Mouse (Mus musculus) heart, adult 11 months (tissue): ENCODE measurements at regions not wholly inside any gene's neighbourhood (a gene's known extent, or its start where the extent isn't known, plus 50 kb on each side); places are given as distances from the start of the nearest gene placed in this dataset.
"Not testable (repeated sequence)": the region's sequence is repeated elsewhere in the genome, so short reads cannot be mapped to it uniquely, and the experiment has no call there.

Experiments used
- DNase-seq: peaks from one replicate; pipeline ENCODE4 v3.0.0; 2022

GRCm38 (mm10) chr10:8136662-8137061 lies 180.6 kb upstream of the Tab2 start:
- DNase-seq, result peak; percentile 60

- peak; percentile 89 for DNase-seq
These were observed 179.2 kb upstream of the Tab2 start for GRCm38 (mm10) chr10:8135272-8135671.

- peak; percentile 55 for DNase-seq
These were observed 178.4 kb upstream of the Tab2 start for GRCm38 (mm10) chr10:8134398-8134797.

DNA sequence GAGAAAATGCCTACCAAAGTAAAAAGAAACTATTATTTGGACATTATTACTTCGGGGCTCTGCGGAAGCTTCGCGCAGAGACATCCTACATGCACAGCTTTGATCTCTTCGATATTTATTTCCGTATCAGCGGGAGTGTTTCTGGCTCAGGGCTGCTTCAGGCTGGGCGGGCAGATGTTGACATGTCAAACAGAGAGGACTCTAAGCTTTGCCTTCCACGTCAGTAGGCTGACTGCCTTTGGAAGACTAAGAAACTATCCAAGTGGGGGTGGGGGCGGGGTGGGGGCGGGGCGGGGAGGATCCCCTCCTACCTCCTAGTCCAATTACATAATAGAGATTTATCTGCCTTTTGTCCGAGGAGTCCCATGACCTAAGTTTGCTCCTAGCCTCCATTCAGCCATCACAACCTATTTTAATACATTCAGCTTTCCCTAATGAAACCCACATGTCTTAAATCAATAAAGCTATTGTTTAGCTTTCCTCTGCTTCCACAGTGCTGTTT lies 177.5 kb upstream of the Tab2 start:
- DNase-seq, result peak; percentile 55

GRCm38 (mm10) chr10:8132795-8133194 lies 176.8 kb upstream of the Tab2 start:
- peak; percentile 35 for DNase-seq

- peak; percentile 79 for DNase-seq
These were observed 174.6 kb upstream of the Tab2 start for GRCm38 (mm10) chr10:8130472-8131241.

DNA sequence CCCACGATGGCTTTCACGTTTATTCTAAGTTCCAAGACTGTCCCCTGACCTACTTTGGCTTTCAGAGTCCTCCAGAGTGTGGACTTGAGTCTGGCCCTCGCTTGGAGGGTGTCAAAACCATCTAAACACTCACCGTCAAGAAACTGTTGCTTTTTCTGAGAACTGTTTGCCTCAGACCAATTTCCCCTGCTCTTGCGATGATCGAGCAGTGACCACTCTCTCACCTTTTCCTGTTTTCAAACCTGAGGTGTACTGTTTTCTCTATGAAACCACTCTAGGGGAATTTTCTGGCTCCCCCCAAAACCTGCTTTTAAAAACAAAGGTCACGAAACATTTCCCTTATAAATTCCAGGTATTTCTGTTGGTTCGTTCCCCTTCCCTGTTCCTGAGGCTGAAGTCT lies 174.0 kb upstream of the Tab2 start:
- DNase-seq, result no peak

GRCm38 (mm10) chr10:8124124-8124523 lies 168.1 kb upstream of the Tab2 start:
- DNase-seq, result no peak

DNA sequence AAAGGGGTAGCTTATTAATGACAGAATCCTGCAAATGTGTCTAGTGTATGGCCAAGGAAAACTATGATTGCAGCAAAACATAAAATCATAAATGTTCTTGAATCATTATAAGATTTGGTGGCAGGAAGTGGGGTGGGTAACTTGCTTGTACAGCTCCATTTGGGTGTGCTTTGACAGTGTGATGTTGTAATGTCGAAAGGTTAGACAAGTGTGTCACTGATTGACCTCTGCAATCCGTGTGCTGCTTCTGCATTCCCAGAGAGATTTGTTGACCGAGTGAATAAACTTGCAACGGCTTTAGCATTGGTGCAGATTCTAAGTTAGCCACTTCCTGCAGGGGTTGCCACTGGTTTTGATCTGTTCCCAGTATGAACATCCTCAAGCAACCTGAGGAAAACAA lies 165.9 kb upstream of the Tab2 start:
- no peak for DNase-seq

DNA sequence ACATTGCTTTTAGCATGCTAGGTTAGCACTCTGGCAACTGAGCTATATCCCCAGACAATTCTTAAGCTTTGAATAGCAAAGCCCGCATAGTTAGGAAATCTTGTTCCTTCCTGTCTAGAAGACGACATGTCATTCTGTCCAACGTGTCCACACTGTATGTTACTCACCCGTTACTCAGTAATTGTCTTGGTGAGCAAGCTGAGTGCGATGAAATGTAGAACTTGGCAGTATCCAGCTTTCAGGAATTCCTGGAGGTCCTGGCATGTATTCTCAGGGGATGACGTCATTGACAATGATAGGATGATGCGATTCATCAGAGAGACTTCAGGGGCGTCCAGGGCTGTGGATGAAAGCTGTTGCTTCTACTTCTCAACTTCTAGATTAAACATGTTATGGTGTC lies 160.8 kb upstream of the Tab2 start:
- DNase-seq, result peak; percentile 35

- DNase-seq, result not testable (repeated sequence)
These were observed 158.9 kb upstream of the Tab2 start for GRCm38 (mm10) chr10:8114932-8115331.

- peak; percentile 24 for DNase-seq
These were observed 158.5 kb upstream of the Tab2 start for GRCm38 (mm10) chr10:8114530-8114929.

DNA sequence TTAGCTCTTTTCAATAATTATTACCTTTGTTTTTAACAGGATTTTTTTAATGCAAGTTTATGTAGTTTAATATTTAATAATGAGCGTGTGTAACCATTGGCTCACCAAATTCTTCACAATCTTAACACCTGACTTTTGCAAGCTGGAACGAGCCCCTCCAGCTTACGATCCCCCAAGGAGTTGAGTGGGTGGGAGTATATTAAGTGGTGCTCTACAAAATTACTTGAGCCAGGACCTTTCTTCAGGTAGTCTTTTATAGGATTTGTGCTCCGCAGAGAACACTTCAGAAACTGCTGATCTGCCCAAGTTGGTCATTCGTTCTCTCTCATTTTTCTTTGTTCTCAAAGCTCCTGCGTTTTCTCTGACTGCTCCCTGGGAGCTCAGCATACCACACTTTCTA lies 144.5 kb upstream of the Tab2 start:
- DNase-seq, result peak; percentile 34

GRCm38 (mm10) chr10:8095924-8096323 lies 139.9 kb upstream of the Tab2 start:
- peak; percentile 62 for DNase-seq

DNA sequence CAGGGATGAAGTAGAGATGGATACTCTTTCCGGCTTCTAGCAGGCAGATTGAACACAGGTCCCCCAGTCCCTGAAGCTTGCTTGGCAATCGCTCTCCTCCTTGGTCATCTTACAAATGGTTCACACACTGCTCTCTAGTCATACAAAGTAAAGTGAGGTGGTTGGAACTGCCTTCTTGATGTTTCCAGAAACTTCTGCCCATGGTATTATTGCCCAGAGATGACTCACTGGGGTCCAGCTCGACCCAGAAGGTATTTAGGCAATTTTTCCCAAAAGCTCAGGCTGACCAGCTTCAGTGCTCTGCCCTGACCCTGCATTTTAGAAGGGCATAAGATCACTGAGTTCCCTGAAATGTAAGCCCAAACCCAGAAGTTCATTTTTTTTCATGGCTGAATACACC lies 139.2 kb upstream of the Tab2 start:
- peak; percentile 55 for DNase-seq

- DNase-seq, result peak; percentile 67
These were observed 136.0 kb upstream of the Tab2 start for GRCm38 (mm10) chr10:8091871-8092552.

DNA sequence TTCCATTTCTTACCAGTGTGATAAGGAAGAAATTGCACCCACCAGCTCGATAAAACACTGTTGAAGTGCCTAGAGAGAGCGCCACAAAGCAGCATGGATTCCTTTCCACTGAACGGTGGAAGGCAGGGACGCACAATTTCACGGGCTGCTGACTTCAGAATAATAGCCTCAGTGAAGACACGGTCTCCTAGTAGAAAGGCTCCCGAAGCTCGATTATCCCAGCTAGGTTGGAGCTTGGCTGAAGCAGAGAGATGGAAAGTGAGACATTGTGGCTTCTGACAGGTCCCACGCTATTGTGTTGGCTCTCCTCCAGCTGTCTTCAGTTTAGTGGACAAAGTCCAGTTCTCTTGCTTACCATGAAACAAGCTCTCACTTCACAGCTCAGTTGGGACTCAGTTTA lies 133.3 kb upstream of the Tab2 start:
- no peak for DNase-seq

GRCm38 (mm10) chr10:8088737-8089136 lies 132.7 kb upstream of the Tab2 start:
- no peak for DNase-seq

DNA sequence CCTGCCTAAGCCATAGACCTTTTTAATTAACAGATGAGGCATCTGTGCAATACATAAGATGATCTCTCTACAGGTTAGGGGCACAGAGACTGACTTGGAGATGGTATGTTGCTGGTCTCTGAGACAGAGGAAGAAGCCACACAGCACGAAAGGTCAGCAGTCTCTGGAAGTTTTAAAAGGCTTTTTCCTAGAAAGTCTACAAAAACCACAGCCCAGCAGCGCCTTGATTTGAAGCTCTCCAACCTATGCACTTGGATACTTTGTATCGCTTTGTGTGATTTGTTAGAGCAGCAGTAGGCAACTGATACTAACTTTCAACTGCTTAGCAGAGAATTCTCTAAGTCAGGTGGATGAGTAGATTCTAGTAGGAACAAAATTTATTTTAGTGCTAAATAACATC lies 132.3 kb upstream of the Tab2 start:
- DNase-seq, result no peak

DNA sequence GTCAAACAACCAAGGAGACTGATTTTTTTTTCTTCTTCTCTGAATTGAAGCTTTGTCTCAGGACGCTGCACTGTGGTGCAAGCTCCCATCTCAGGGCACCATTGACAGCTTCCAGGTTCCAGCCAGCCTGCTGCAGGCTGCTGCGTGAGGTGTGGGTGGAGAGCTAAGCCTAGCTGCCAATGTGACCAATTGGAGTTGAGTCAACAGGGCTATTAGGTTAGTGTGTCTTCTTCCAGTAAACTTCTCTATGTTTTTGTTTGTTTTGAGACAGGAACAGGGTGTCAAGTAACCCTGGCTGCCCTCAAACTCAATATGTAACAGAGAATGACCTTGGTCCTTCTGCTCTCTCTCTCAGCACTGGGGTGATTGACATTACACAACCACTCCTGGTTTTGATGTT lies 131.1 kb upstream of the Tab2 start:
- peak; percentile 65 for DNase-seq

DNA sequence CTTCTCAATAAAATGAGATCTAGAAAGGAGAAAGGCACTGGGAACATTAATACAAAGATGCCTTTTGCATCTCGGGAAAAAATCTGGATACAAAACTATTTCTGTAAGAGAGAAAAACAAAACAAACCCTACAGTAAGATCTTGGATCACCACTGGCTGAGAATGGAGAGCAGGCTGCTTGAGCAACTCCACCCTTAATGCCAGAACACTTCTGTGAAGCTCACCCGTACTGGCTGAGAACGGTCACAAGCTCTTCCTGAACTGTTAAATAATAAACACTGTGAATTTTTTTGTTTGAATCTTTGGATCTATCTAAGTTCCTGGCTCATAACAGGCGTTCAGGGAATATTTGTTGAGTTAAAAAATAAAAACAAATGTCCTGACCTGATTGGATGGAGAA lies 130.4 kb upstream of the Tab2 start:
- DNase-seq, result no peak

DNA sequence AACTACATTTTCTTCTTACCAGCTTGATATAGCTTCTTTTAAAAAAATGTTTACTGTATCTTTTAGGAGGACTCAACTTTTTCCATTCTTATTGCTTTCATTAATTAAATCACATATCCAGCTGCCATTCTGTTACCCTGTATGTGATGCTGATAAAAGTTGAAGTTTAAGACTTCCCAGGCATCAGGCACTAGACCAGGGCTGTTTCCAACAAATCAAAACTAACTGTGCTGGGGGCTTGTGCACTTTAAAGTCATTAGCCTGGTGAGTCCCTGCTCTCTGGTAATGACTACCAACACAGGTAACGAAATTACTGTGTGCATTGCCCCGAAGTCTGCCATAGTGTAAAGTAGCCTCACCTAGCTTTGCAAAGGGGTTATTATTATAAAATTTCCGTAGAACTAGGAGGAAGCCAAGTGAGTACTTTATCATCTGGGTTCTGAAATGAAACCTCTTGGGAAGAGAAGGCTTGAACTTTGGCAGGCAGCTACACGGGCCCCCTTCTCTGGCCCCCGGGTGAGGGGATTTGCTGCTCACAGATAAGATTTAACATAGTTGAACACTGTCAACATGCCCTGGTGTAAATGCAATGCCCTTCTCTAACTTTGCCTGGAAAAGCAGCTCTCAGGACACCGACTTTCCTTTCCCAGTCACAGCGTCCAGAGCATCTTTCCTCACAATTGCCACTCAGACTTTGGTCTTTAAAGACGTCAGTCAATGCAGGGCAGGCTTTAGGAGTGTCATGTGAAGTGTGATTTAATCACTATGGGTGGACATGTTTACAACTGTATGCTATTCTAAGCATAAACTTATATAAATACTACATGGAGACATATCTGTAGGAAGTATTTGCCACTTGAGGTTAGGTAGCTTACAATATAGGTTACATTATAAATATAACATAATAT lies 122.1 kb upstream of the Tab2 start:
- peak; percentile 18 for DNase-seq

DNA sequence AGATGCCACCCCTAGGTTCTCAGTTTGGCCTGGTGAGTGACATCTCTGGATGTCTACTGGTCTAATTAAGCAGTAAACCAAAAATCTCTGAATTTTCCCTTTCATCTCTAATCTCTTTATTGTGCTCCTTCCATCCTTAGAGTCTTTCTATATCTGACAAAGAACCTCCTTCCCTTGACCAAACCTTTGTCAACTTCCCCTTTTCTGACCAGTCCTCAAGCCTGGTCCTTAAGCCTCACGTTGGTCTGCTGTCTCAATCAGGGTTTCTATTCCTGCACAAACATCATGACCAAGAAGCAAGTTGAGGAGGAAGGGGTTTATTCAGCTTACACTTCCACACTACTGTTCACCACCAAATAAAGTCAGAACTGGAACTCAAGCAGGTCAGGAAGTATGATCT lies 116.4 kb upstream of the Tab2 start:
- no peak for DNase-seq
